Mouse (Mus musculus) intestine, postnatal 0 days (tissue): ENCODE results near the gene 2210010C04Rik. TPM values are rescaled to one million over a fixed set of nuclear protein-coding genes. Genes with fewer than 3 reads are reported as not detected.

ENCODE experiments used
- ATAC-seq: fragments of 200-750 bp; cut with Nextera tagmentation; 2 replicates; pipeline ENCODE4 v1.8.0; 2017; ENCODE audit warnings: mild to moderate bottlenecking, moderate TSS enrichment, moderate library complexity
- H3K27ac ChIP-seq: fragments of 300-500 bp; sonication (generic); 2 replicates; pipeline ENCODE4 v1.5.1; 2014; ENCODE audit warnings: mild to moderate bottlenecking, low read depth, low read length, moderate library complexity
- H3K27me3 ChIP-seq: fragments of 300-500 bp; sonication (generic); replicated peaks from 2 replicates; pipeline ENCODE4 v1.6.1; 2014; ENCODE audit warnings: low read length, mixed read lengths; ENCODE audit not compliant: control insufficient read depth, insufficient read depth
- H3K36me3 ChIP-seq: fragments of 300-500 bp; sonication (generic); 2 replicates; pipeline ENCODE4 v1.6.1; 2014; ENCODE audit warnings: mild to moderate bottlenecking, moderate library complexity; ENCODE audit not compliant: control insufficient read depth, insufficient read depth
- H3K4me1 ChIP-seq: fragments of 300-500 bp; sonication (generic); replicated peaks from 2 replicates; pipeline ENCODE4 v1.6.1; 2014; ENCODE audit warnings: antibody characterized with exemption, low read length, mixed read lengths; ENCODE audit not compliant: control insufficient read depth, insufficient read depth
- H3K4me2 ChIP-seq: fragments of 300-500 bp; sonication (generic); replicated peaks from 2 replicates; pipeline ENCODE4 v1.6.1; 2014; ENCODE audit warnings: low read depth, mild to moderate bottlenecking, moderate library complexity
- H3K4me3 ChIP-seq: fragments of 300-500 bp; sonication (generic); 2 replicates; pipeline ENCODE4 v1.5.1; 2014; ENCODE audit warnings: low read depth, low read length
- H3K9ac ChIP-seq: fragments of 300-500 bp; sonication (generic); 2 replicates; pipeline ENCODE4 v1.6.1; 2014; ENCODE audit warnings: mild to moderate bottlenecking, low read depth, low read length
- H3K9me3 ChIP-seq: fragments of 300-500 bp; sonication (generic); 2 replicates; pipeline ENCODE4 v1.6.1; 2016; ENCODE audit warnings: mixed run types; ENCODE audit not compliant: control insufficient read depth
- CTCF ChIP-seq: sonication (generic); IDR thresholded peaks from 2 replicates; pipeline ENCODE4 v1.5.1; 2016; ENCODE audit warnings: low read depth, mild to moderate bottlenecking, control low read depth, antibody characterized with exemption, moderate library complexity
- WGBS: fragments of 180-500 bp; shearing (Covaris S2); extraction: QIAGEN DNeasy Blood & Tissue Kit; methylation state at CpG from one replicate; pipeline ENCODE4 v1.1.7; 2014; 5-methylcytosine and 5-hydroxymethylcytosine counted together
- polyA plus RNA-seq: library from polyadenylated mRNA; unstranded; fragments of >200 nt; fragmentation: Nextera tagmentation; extraction: Ambion mirVana; gene quantifications from 2 replicates; pipeline ENCODE4 v1.2.1, GENCODE M21; 2015

The 2210010C04Rik gene
- polyA plus RNA-seq = 2.2 and 5.2 TPM in 2 replicates

DNA sequence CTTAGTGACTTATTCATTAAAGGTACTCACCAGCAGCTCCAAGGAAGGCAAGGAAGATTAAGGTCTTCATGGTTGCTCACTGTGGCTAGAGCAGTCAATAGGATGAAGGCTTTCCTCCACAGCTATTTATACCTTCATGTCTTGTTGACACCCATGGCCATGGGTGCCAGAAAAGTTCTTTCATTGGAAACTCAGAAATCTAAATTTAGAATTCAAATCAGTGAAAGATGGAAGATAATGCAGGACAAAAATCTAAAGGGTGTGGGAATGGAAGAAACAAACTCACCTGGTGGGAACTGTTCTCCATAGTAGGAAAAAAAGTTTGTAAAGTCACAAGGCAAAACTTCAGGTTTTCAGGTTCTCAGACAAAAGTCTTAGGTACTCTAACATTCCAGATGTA, at the start of gene 2210010C04Rik:
Gene 2210010C04Rik (minus strand): TSS at position 101 of the 400 bp plus-strand sequence.
- Histone ChIP-seq H3K4me1 (no peaks in the 10 kb centered on the region), H3K4me2 (no peak within 1 kb of the TSS)
- ATAC-seq = no peak

DNA sequence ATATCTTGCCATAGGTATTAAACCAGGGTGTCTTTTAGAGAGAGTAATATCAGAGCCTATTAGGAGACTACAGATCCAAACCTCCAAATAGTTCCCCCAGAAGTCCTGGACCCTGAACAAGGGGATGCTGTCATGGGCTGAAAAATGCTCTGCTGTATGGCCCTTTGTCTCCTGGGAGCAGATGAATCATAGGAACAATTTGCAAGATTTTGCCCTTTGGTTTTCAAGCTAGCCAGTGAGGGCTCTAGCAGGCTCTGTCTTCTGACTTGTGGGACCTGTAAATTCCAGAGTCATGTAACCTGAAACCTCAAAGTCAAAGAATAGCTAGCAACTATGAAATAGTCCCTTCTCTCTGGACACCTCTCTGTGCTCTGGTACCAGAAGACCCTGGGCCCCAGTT, 44.8 kb upstream of the 2210010C04Rik start:
- Histone ChIP-seq H3K4me2 (no peak overlapping the region), H3K27ac (no peak overlapping the region), H3K4me3 (no peak overlapping the region), H3K9me3 (no peaks in the 10 kb centered on the region), H3K9ac (no peak overlapping the region), H3K4me1 (no peaks in the 10 kb centered on the region), H3K27me3 (no peaks in the 10 kb centered on the region), H3K36me3 (no peaks in the 10 kb centered on the region)
- TF ChIP-seq CTCF = no peak
- no peak for ATAC-seq

More for the DNA sequence above, at the start of gene 2210010C04Rik:
- H3K27ac ChIP-seq = no peak within 1 kb of the TSS
- H3K27me3 ChIP-seq = no peaks in the 10 kb centered on the region
- no peak for TF ChIP-seq CTCF
- no peaks in the 10 kb centered on the region for H3K9me3 ChIP-seq
- H3K9ac ChIP-seq = no peak within 1 kb of the TSS
- H3K4me3 ChIP-seq = no peak within 1 kb of the TSS
- H3K36me3 ChIP-seq = no peaks in the 10 kb centered on the region

- 55% methylated on average over 3 of the region's 3 CpGs for WGBS
- no peak for TF ChIP-seq CTCF
Measured at GRCm38 (mm10) chr6:41078539-41079303, 43.4 kb upstream of the 2210010C04Rik start.

DNA sequence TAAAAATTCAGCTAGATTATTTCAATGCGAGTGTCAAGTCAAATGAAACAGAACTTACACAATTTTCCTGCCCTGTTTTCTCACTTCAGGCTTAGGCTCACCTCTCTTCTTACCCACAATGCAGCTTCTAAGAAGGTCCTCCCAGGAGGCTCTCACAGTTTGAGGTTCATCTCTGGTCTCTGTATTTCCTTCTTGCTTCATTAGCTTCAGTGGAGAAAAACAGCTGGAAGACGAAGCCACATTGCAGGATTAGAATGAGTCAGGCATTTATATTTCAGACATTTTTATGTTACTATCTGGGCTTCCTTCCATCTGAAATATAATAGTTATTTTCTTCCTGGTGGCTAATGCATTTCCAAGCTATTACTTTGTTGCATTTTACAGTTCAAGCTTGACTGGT, 40.4 kb upstream of the 2210010C04Rik start:
- Histone ChIP-seq H3K27ac (no peak overlapping the region), H3K9ac (no peak overlapping the region), H3K27me3 (no peaks in the 10 kb centered on the region), H3K36me3 (no peaks in the 10 kb centered on the region), H3K4me1 (no peaks in the 10 kb centered on the region), H3K9me3 (no peaks in the 10 kb centered on the region), H3K4me2 (no peak overlapping the region), H3K4me3 (no peak overlapping the region)
- ATAC-seq = no peak
- WGBS = 64% methylated on average over 2 of the region's 2 CpGs
- TF ChIP-seq CTCF = no peak

More at GRCm38 (mm10) chr6:41078539-41079303, 43.4 kb upstream of the 2210010C04Rik start:
- no peaks in the 10 kb centered on the region for H3K9me3 ChIP-seq
- no peak overlapping the region for H3K4me2 ChIP-seq
- ATAC-seq = no peak
- no peaks in the 10 kb centered on the region for H3K27me3 ChIP-seq
- H3K4me3 ChIP-seq = no peak overlapping the region
- H3K9ac ChIP-seq = no peak overlapping the region
- no peaks in the 10 kb centered on the region for H3K4me1 ChIP-seq
- H3K36me3 ChIP-seq = no peaks in the 10 kb centered on the region
- H3K27ac ChIP-seq = no peak overlapping the region

GRCm38 (mm10) chr6:41063332-41063731, 28.0 kb upstream of the 2210010C04Rik start:
- no peak overlapping the region for H3K4me3 ChIP-seq
- H3K9me3 ChIP-seq = no peaks in the 10 kb centered on the region
- H3K36me3 ChIP-seq = no peaks in the 10 kb centered on the region
- no peak for ATAC-seq
- no peaks in the 10 kb centered on the region for H3K4me1 ChIP-seq
- no peak overlapping the region for H3K4me2 ChIP-seq
- 92% methylated on average over 6 of the region's 6 CpGs for WGBS
- no peak overlapping the region for H3K27ac ChIP-seq
- H3K9ac ChIP-seq = no peak overlapping the region
- TF ChIP-seq CTCF = no peak
- no peaks in the 10 kb centered on the region for H3K27me3 ChIP-seq

- H3K36me3 ChIP-seq = no peaks in the 10 kb centered on the region
- no peaks in the 10 kb centered on the region for H3K27me3 ChIP-seq
- no peak overlapping the region for H3K27ac ChIP-seq
- no peak overlapping the region for H3K4me3 ChIP-seq
- TF ChIP-seq CTCF = no peak
- ATAC-seq = no peak
- no peak overlapping the region for H3K4me2 ChIP-seq
- H3K9ac ChIP-seq = no peak overlapping the region
- no peaks in the 10 kb centered on the region for H3K4me1 ChIP-seq
- 50% methylated on average over 3 of the region's 3 CpGs for WGBS
- H3K9me3 ChIP-seq = no peaks in the 10 kb centered on the region
Measured at GRCm38 (mm10) chr6:41062746-41063145, 27.4 kb upstream of the 2210010C04Rik start.
